Mouse (Mus musculus): ENCODE data around the gene Pianp.

GRCm38 (mm10) chr6:125005086-125005485 lies 8.6 kb downstream of the Pianp start:
- TF ChIP-seq CTCF (IDR thresholded peaks at IDR 0.05; ENCODE audit: low read depth) (no peak), EP300 (IDR thresholded peaks at IDR 0.05; ENCODE audit: low read depth) (no peak)

Measured in liver, embryonic 14.5 days (tissue).